Mouse (Mus musculus) embryonic facial prominence, embryonic 13.5 days (tissue): ENCODE measurements around the gene Dctn3. TPM values are rescaled to one million over a fixed set of nuclear protein-coding genes. Genes with fewer than 3 reads are reported as not detected.
"Not testable (repeated sequence)": the region's sequence is repeated elsewhere in the genome, so short reads cannot be mapped to it uniquely, and the experiment has no call there.

Experiments used
- ATAC-seq: fragments of 200-750 bp; cut with Nextera tagmentation; 2 replicates; pipeline ENCODE4 v1.8.0; 2017; ENCODE audit warnings: low read depth; ENCODE audit not compliant: insufficient number of reproducible peaks, insufficient read depth, low FRiP score, low TSS enrichment
- H3K27ac ChIP-seq: fragments of 300-500 bp; sonication (generic); 2 replicates; pipeline ENCODE4 v1.5.1; 2015; ENCODE audit warnings: moderate library complexity, mild to moderate bottlenecking, inconsistent platforms
- H3K27me3 ChIP-seq: fragments of 300-500 bp; sonication (generic); 2 replicates; pipeline ENCODE4 v1.6.1; 2015; ENCODE audit warnings: mild to moderate bottlenecking, inconsistent platforms
- H3K36me3 ChIP-seq: fragments of 300-500 bp; sonication (generic); 2 replicates; pipeline ENCODE4 v1.6.1; 2015; ENCODE audit warnings: mild to moderate bottlenecking, inconsistent platforms
- H3K4me1 ChIP-seq: fragments of 300-500 bp; sonication (generic); 2 replicates; pipeline ENCODE4 v1.6.1; 2015; ENCODE audit warnings: inconsistent platforms
- H3K4me2 ChIP-seq: fragments of 300-500 bp; sonication (generic); 2 replicates; pipeline ENCODE4 v1.6.1; 2015; ENCODE audit warnings: moderate library complexity, mild to moderate bottlenecking, inconsistent platforms
- H3K4me3 ChIP-seq: fragments of 300-500 bp; sonication (generic); 2 replicates; pipeline ENCODE4 v1.5.1; 2015; ENCODE audit warnings: mild to moderate bottlenecking, inconsistent platforms
- H3K9ac ChIP-seq: fragments of 300-500 bp; sonication (generic); 2 replicates; pipeline ENCODE4 v1.6.1; 2015; ENCODE audit warnings: mild to moderate bottlenecking, inconsistent platforms
- H3K9me3 ChIP-seq: fragments of 300-500 bp; sonication (generic); 2 replicates; pipeline ENCODE4 v1.6.1; 2016; ENCODE audit warnings: inconsistent platforms
- WGBS: fragments of 180-500 bp; shearing (Covaris S2); methylation state at CpG from one replicate; pipeline ENCODE4 v1.1.7; 2015; ENCODE audit warnings: mixed read lengths; 5-methylcytosine and 5-hydroxymethylcytosine counted together
- polyA plus RNA-seq: library from polyadenylated mRNA; unstranded; fragments of >200 nt; fragmentation: Nextera tagmentation; extraction: Ambion mirVana; gene quantifications from 2 replicates; pipeline ENCODE4 v1.2.1, GENCODE M21; 2015

The Dctn3 gene
- polyA plus RNA-seq, 1 experiment from 2014 or later = 128 TPM

DNA sequence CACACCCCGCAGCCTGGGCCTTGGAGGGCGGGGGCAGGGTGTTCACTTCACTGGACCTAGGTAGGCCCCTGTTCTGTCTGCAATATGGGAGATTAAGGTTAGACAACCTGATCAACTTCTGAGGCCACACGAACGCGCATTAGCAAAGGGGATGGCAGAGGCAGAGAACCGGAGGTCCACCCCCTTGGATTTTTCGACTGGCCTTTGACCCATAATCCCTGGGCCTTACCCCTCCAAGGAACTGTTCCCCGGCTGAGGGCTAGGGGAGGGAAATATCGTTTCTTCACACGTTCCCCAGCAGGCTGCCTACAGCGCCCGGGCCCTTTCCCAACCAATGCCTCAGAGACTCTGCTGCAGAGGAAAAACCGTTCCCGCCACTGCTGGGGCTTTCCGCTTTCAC, 26.5 kb downstream of the Dctn3 start:
- not testable (repeated sequence) for H3K9ac ChIP-seq, ATAC-seq, H3K4me3 ChIP-seq, H3K9me3 ChIP-seq, H3K27me3 ChIP-seq, H3K27ac ChIP-seq, H3K36me3 ChIP-seq, H3K4me1 ChIP-seq, H3K4me2 ChIP-seq
- 8% methylated on average over 14 of the region's 15 CpGs for WGBS

DNA sequence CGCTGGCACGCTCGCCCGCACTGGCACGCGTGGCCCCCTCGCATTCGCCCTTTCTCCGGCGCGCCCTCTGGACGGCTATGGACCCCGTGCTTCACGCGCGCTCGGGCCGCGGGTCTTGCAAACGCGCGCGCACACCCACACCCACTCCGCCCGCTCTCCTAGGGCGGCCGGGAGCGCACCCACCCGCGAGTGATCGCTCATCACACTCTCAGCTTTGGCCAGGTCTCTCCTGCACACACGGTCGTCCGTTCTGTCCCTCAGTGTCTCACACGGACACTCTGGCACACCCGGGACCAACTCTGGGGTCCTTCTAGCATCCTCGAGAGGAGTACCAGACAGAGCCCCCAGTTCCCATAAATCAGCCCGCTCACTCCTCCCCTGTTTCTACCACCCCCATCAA, 27.2 kb downstream of the Dctn3 start:
- not testable (repeated sequence) for H3K9ac ChIP-seq, ATAC-seq, H3K36me3 ChIP-seq, H3K27ac ChIP-seq, H3K27me3 ChIP-seq, H3K9me3 ChIP-seq, H3K4me1 ChIP-seq
- Histone ChIP-seq H3K4me3 (peak overlapping the region; percentile 26; the same call in 1 of the 2 replicates), H3K4me2 (peak overlapping the region; percentile 47)
- WGBS = 1% methylated on average over 14 of the region's 38 CpGs

DNA sequence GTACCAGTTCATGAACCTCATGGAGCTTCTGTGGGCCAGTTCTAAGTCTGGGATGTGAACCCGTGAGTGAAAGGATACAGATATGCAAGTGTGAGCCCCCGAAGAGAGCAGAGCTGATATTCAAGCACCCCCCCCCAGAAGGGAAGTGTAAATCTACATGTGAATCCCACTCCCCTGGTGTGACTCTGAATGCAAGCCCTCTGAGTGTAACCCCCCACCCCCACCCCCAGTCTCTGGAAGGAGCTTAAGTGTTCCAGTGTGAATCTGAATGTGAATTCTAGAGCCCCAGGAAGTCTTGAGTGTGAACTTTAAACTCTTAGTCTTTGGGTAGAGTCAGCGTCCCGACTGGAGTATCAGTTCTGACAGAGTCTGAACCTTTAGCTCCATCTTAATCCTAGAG, 29.5 kb downstream of the Dctn3 start:
- H3K9me3 ChIP-seq, H3K27me3 ChIP-seq, H3K4me3 ChIP-seq, H3K27ac ChIP-seq, H3K4me1 ChIP-seq, H3K36me3 ChIP-seq, H3K9ac ChIP-seq, ATAC-seq: not testable (repeated sequence)
- 20% methylated on average over 4 of the region's 4 CpGs for WGBS
- 0 out of 2 replicates have a peak overlapping the region, but pooled peaks have one; percentile 16 for H3K4me2 ChIP-seq

DNA sequence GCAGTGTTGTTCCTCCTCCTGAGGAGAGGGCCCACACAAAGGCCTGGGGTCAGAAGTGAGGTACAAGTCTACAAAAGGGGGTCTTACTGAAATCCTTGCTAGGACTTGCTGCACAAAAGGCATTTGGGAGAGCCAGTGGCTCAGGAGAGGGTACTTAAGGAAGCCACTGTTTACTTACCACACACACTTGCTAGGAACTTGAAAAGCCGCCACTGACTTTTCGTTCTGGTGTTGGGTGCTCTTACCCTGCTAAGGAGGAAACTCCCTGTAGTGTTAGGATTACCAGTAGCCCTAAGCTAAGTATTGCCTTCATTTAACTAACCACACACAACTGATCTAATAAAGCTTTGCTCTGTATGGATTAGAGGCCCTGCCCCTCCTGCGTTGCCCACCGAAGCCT, 33.0 kb downstream of the Dctn3 start:
- H3K9me3 ChIP-seq, ATAC-seq, H3K9ac ChIP-seq, H3K27ac ChIP-seq, H3K27me3 ChIP-seq, H3K36me3 ChIP-seq, H3K4me1 ChIP-seq, H3K4me3 ChIP-seq, H3K4me2 ChIP-seq: not testable (repeated sequence)
- WGBS = no CpG with 5 or more reads among the region's 4 CpGs

DNA sequence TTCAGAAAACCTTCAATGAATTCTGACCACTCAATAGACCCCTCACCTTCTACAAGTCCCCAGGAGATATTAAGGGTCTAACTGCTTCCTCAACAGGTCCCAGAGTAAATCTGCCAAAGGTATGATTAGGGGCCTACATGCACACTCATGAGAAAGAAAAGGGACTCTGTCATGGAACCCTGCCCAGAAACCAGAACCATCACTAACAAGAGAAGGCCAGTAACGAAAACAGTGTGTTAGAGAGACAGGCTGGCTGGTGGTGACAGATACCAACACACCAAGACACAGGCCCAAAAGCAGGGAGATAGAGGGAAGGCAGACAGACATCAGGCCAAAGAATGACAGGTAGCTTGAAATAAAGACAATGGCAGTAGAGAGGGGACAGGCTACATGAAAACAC, 34.4 kb downstream of the Dctn3 start:
- not testable (repeated sequence) for H3K27ac ChIP-seq, H3K27me3 ChIP-seq, ATAC-seq, H3K9ac ChIP-seq, H3K4me1 ChIP-seq, H3K4me2 ChIP-seq, H3K9me3 ChIP-seq, H3K36me3 ChIP-seq, H3K4me3 ChIP-seq
- 55% methylated on average over 1 of the region's 1 CpGs for whole genome bisulfite sequencing

DNA sequence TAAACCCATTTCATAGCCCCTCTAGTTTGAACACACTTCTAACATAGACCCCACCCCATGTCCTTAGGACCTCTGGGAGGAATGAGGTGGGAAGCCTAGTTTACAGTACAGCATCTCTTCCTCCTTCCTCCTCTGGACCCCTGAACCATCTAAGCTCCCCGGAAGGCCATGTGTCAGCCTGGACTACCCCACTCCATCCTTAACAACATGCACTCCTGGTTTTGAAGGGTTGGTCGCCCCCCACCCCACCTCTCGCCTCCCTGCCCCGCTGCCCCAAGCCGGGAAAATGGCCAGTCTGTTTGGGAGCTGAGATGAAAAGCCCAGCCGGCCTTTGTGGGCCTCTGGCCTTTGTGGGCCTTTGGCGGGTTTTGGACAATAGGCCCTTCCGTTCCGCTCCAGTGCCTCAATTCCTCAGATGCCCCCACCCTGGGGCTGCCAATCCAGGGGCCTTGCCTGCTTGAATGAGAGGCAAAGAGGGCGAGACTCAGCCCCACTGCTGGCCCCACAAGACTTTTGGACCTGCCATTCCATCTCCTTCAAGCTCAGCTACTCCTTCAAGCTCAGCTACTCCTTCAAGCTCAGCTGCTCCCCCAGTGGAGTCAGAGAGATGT, 37.0 kb downstream of the Dctn3 start:
- H3K4me3 ChIP-seq, H3K9me3 ChIP-seq, ATAC-seq, H3K27ac ChIP-seq, H3K9ac ChIP-seq, H3K4me2 ChIP-seq, H3K27me3 ChIP-seq, H3K36me3 ChIP-seq: not testable (repeated sequence)
- peaks cover 19% of the 10 kb centered on the region for H3K4me1 ChIP-seq
- 44% methylated on average over 10 of the region's 10 CpGs for WGBS

DNA sequence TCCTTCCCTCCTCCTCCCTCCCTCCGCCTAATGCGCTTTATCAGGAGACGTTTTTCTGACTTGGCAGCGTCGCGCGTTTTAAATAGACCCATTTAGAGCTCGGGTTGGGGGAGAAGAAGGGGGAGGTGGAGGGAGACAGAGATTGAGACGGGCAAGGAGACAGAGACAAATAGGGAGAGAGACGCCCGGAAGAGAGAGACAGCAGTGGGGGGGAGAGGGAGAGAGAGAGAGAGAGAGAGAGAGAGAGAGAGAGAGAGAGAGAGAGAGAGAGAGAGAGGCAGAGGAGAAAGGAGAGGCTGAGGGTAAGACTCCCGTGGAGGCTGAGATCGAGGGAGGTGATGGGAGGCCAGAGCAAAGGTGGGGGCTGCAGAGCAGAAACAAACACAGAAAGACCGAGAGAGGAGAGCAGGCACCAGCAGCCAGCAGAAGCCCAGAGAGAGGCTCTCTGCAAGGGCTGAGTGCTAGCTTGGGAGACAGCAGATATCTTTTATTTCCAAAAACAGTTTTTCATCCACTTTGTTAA, 38.0 kb downstream of the Dctn3 start:
- H3K27ac ChIP-seq, H3K36me3 ChIP-seq, H3K9ac ChIP-seq, ATAC-seq, H3K27me3 ChIP-seq, H3K4me3 ChIP-seq, H3K9me3 ChIP-seq: not testable (repeated sequence)
- peak overlapping the region; percentile 45 for H3K4me2 ChIP-seq
- peaks cover 27% of the 10 kb centered on the region for H3K4me1 ChIP-seq
- 3% methylated on average over 12 of the region's 14 CpGs for WGBS

DNA sequence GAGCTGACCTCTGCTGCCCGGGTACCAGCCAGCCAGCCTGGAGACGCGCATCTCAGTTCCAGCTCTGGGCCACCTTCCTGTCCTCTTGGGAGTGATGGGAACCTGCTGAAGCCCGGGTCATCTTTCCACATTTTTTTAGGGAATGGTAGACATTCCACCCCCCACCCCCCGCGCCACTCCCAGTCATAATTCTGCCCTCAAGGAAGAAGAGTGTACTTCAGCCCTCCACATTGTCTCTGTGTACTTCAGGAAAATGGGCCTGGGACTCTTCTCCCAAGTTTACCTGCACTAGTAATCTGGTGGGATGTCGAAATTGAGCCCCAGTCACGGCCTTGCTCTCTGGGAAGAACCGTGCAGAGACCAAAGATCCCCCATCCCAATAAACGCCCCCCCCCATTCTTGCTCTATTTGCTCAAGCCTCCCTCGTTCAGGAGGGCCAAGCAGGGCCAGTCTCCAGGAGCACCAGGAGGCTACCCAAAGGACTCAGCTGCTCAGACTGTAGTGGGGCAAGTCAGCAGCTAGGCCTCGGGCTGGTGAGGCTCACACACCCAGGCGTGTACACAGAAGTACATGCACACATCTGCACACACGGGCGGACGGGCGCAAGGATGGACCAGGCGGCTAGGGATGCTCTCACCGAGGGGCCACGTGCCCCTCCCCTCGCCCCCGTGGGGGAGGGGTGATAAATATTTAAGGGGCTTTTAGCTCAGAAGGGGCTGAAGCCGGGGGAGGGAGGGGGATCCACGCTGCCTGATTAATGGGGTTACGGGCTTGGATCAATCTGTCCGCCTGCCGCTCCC, 38.6 kb downstream of the Dctn3 start:
- H3K9ac ChIP-seq, H3K9me3 ChIP-seq, H3K36me3 ChIP-seq, H3K27ac ChIP-seq, ATAC-seq, H3K27me3 ChIP-seq: not testable (repeated sequence)
- Histone ChIP-seq H3K4me3 (peak overlapping the region; percentile 20), H3K4me2 (peak overlapping the region; percentile 45), H3K4me1 (peaks cover 33% of the 10 kb centered on the region)
- WGBS = 5% methylated on average over 24 of the region's 27 CpGs

DNA sequence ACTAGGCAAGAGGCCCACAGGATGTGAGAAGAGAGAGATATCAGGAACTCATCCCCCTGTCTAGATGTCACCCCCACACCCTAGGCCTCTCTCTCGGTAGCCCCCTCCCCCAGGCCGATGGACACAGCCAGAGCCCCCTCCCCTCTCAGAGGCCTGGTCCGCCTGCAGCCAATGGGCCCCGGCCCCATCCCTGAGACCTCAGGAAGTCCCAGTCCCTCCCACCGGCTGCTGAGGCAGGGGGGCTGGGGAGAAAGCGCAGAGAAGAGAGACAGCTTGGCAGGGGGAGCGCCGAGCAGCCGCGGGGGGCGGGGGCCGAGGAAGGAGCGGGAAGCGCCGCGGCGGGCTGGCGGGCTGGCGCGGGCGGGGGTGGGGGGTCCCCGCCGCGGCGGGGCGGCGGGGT, 39.7 kb downstream of the Dctn3 start:
- H3K27me3 ChIP-seq, H3K9ac ChIP-seq, H3K36me3 ChIP-seq, H3K9me3 ChIP-seq, H3K27ac ChIP-seq: not testable (repeated sequence)
- WGBS = 0% methylated on average over 4 of the region's 27 CpGs
- Histone ChIP-seq H3K4me1 (peaks cover 38% of the 10 kb centered on the region), H3K4me3 (peak overlapping the region; percentile 29), H3K4me2 (peak overlapping the region; percentile 51)
- peak; percentile 61; the same call in 1 of the 2 replicates for ATAC-seq

DNA sequence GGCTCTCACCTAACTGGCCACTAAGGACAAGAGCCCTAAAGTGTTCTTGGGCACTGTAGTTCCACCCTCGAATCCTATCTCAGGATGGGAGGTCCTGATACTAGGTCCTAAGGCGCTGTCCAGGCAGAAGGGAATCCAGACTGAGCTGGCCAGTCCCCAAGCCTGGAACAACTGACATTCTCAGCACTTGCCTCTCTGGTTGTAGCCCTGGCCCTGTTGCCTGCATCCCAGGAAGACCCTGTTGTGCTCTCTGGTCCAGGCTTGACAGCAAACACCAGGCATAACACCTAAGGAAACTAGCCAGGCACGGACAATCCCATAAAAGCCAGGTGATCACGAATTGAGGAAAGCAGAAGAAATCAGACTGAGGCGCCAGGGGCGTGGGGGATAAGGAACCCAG, 40.2 kb downstream of the Dctn3 start:
- 20% methylated on average over 6 of the region's 6 CpGs for WGBS
- H3K4me3 ChIP-seq = no peak overlapping the region

DNA sequence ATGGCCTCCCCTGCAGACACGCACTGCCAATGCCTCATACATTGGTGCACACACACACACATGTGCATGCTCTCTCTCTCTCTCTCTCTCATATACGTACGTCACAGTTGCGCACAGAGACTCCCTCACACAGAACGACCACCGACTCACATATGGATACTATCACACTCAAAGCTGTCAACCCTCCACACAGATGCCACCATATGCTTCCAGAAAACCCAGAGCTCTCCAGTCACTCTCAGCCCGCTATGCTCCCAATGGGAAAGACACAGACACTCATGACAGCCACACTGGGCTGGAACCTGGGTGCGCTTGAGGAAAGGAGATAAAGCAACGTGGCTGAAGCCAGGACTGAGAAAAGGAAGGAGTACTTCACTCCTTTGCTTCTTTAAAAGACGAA, 41.0 kb downstream of the Dctn3 start:
- ATAC-seq = no peak
- H3K4me1 ChIP-seq = peaks cover 47% of the 10 kb centered on the region
- no peak overlapping the region for H3K4me3 ChIP-seq
- H3K9ac ChIP-seq = no peak overlapping the region
- H3K9me3 ChIP-seq = no peaks in the 10 kb centered on the region
- no peaks in the 10 kb centered on the region for H3K36me3 ChIP-seq
- H3K27me3 ChIP-seq = no peaks in the 10 kb centered on the region
- WGBS = 57% methylated on average over 10 of the region's 10 CpGs
- H3K4me2 ChIP-seq = no peak overlapping the region
- H3K27ac ChIP-seq = 0 out of 2 replicates have a peak overlapping the region, but pooled peaks have one; percentile 60

More for the DNA sequence above, 40.2 kb downstream of the Dctn3 start:
- H3K4me2 ChIP-seq = peak overlapping the region; percentile 51; the same call in 1 of the 2 replicates
- H3K4me1 ChIP-seq = peaks cover 38% of the 10 kb centered on the region
- no peaks in the 10 kb centered on the region for H3K27me3 ChIP-seq
- H3K36me3 ChIP-seq = no peaks in the 10 kb centered on the region
- H3K9me3 ChIP-seq = no peaks in the 10 kb centered on the region
- peak overlapping the region; percentile 60 for H3K27ac ChIP-seq
- ATAC-seq = no peak
- no peak overlapping the region for H3K9ac ChIP-seq

DNA sequence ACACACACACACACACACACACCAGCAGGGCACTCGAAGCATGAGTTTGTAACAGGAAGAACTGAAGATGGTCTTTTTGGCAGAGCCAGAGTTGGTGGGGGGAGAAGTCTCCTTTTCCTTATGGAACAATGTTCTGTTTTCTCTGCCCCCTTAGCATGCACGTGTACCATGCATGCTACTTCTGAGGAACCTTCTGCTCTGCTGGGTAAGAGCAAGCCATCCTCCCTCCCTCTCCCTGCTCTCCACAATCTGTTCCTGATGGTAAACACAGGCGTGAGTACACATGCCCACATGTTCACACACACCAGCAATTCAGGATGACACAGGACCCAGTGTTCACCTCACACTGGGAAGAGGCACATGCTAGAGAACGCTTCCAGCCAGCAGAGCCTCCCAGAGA, 41.8 kb downstream of the Dctn3 start:
- Histone ChIP-seq H3K36me3 (no peaks in the 10 kb centered on the region), H3K27ac (no peak overlapping the region), H3K9ac (no peak overlapping the region), H3K4me3 (no peak overlapping the region), H3K9me3 (no peaks in the 10 kb centered on the region), H3K27me3 (no peaks in the 10 kb centered on the region), H3K4me2 (no peak overlapping the region), H3K4me1 (peaks cover 55% of the 10 kb centered on the region)
- 50% methylated on average over 4 of the region's 4 CpGs for whole genome bisulfite sequencing
- ATAC-seq = no peak
